Mouse (Mus musculus): ENCODE measurements at regions not wholly inside any gene's neighbourhood (a gene's known extent, or its start where the extent isn't known, plus 50 kb on each side); places are given as distances from the start of the nearest gene placed in this dataset.
A peak's percentile ranks its signal among the peaks of the same experiment; 100 is the strongest.
"Not testable (repeated sequence)": the region's sequence is repeated elsewhere in the genome, so short reads cannot be mapped to it uniquely, and the experiment has no call there.

- no peak overlapping the region for H3K4me2 ChIP-seq
- ATAC-seq (ENCODE audit: low FRiP score), result no peak
- H3K4me1 ChIP-seq, result no peaks in the 10 kb centered on the region
- no peak overlapping the region for H3K4me3 ChIP-seq (replicated peaks)
- no peak overlapping the region for H3K27ac ChIP-seq (replicated peaks)
- H3K36me3 ChIP-seq, result no peaks in the 10 kb centered on the region
- no peaks in the 10 kb centered on the region for H3K27me3 ChIP-seq (replicated peaks)
- H3K9ac ChIP-seq (replicated peaks), result no peak overlapping the region
- no peaks in the 10 kb centered on the region for H3K9me3 ChIP-seq (replicated peaks)
- 92% methylated on average over 4 of the region's 4 CpGs for WGBS
Measured at GRCm38 (mm10) chr12:45585763-45586162, 511.3 kb upstream of the Stxbp6 start.

- H3K36me3 ChIP-seq, result no peaks in the 10 kb centered on the region
- no peak overlapping the region for H3K4me2 ChIP-seq
- 34% methylated on average over 13 of the region's 13 CpGs for WGBS
- H3K9ac ChIP-seq (replicated peaks), result no peak overlapping the region
- peaks cover 27% of the 10 kb centered on the region for H3K4me1 ChIP-seq
- H3K9me3 ChIP-seq (replicated peaks), result no peaks in the 10 kb centered on the region
- peak overlapping the region; percentile 82 for H3K27ac ChIP-seq (replicated peaks)
- no peak overlapping the region for H3K4me3 ChIP-seq (replicated peaks)
- ATAC-seq (ENCODE audit: low FRiP score), result peak; percentile 57
- H3K27me3 ChIP-seq (replicated peaks), result no peaks in the 10 kb centered on the region
Measured at GRCm38 (mm10) chr12:45563325-45564030, 489.0 kb upstream of the Stxbp6 start.

GRCm38 (mm10) chr12:45562637-45563220 is 488.2 kb upstream of the Stxbp6 start:
- no peak overlapping the region for H3K4me3 ChIP-seq (replicated peaks)
- WGBS, result 21% methylated on average over 1 of the region's 1 CpGs
- no peaks in the 10 kb centered on the region for H3K9me3 ChIP-seq (replicated peaks)
- H3K4me1 ChIP-seq, result peaks cover 27% of the 10 kb centered on the region
- ATAC-seq (ENCODE audit: low FRiP score), result peak; percentile 39
- no peaks in the 10 kb centered on the region for H3K27me3 ChIP-seq (replicated peaks)
- H3K36me3 ChIP-seq, result no peaks in the 10 kb centered on the region
- H3K27ac ChIP-seq (replicated peaks), result peak overlapping the region; percentile 82
- H3K4me2 ChIP-seq, result no peak overlapping the region
- H3K9ac ChIP-seq (replicated peaks), result no peak overlapping the region

GRCm38 (mm10) chr12:45561889-45562288 is 487.4 kb upstream of the Stxbp6 start:
- no peak overlapping the region for H3K4me3 ChIP-seq (replicated peaks)
- H3K27me3 ChIP-seq (replicated peaks), result no peaks in the 10 kb centered on the region
- peaks cover 27% of the 10 kb centered on the region for H3K4me1 ChIP-seq
- H3K36me3 ChIP-seq, result no peaks in the 10 kb centered on the region
- no peaks in the 10 kb centered on the region for H3K9me3 ChIP-seq (replicated peaks)
- H3K9ac ChIP-seq (replicated peaks), result no peak overlapping the region
- ATAC-seq (ENCODE audit: low FRiP score), result peak; percentile 82
- WGBS, result 18% methylated on average over 11 of the region's 11 CpGs
- no peak overlapping the region for H3K4me2 ChIP-seq
- peak overlapping the region; percentile 82 for H3K27ac ChIP-seq (replicated peaks)

GRCm38 (mm10) chr12:45561362-45561761 is 486.9 kb upstream of the Stxbp6 start:
- Histone ChIP-seq H3K27me3 (replicated peaks) (no peaks in the 10 kb centered on the region), H3K9ac (replicated peaks) (no peak overlapping the region), H3K36me3 (no peaks in the 10 kb centered on the region), H3K4me1 (peaks cover 27% of the 10 kb centered on the region), H3K27ac (replicated peaks) (peak overlapping the region; percentile 82), H3K4me2 (no peak overlapping the region), H3K4me3 (replicated peaks) (no peak overlapping the region), H3K9me3 (replicated peaks) (no peaks in the 10 kb centered on the region)
- 48% methylated on average over 1 of the region's 1 CpGs for WGBS
- ATAC-seq (ENCODE audit: low FRiP score), result no peak; the same call in 1 of the 2 replicates

GRCm38 (mm10) chr12:45549906-45550305 is 475.4 kb upstream of the Stxbp6 start:
- not testable (repeated sequence) for H3K4me3 ChIP-seq (replicated peaks); H3K27me3 ChIP-seq (replicated peaks); H3K9ac ChIP-seq (replicated peaks); H3K4me2 ChIP-seq; ATAC-seq (ENCODE audit: low FRiP score); H3K9me3 ChIP-seq (replicated peaks); H3K4me1 ChIP-seq; H3K27ac ChIP-seq (replicated peaks); H3K36me3 ChIP-seq
- WGBS, result 85% methylated on average over 5 of the region's 5 CpGs

- Histone ChIP-seq H3K4me2 (no peak overlapping the region), H3K4me1 (no peaks in the 10 kb centered on the region), H3K27me3 (replicated peaks) (no peaks in the 10 kb centered on the region), H3K36me3 (no peaks in the 10 kb centered on the region), H3K9ac (replicated peaks) (no peak overlapping the region), H3K9me3 (replicated peaks) (no peaks in the 10 kb centered on the region), H3K27ac (replicated peaks) (no peak overlapping the region), H3K4me3 (replicated peaks) (no peak overlapping the region)
- ATAC-seq (ENCODE audit: low FRiP score), result no peak
Measured at GRCm38 (mm10) chr12:45519554-45519953, 445.0 kb upstream of the Stxbp6 start.

- H3K9me3 ChIP-seq (replicated peaks), result no peaks in the 10 kb centered on the region
- H3K27ac ChIP-seq (replicated peaks), result no peak overlapping the region
- H3K27me3 ChIP-seq (replicated peaks), result no peaks in the 10 kb centered on the region
- no peak overlapping the region for H3K4me3 ChIP-seq (replicated peaks)
- no peak overlapping the region for H3K4me2 ChIP-seq
- no peaks in the 10 kb centered on the region for H3K36me3 ChIP-seq
- ATAC-seq (ENCODE audit: low FRiP score), result no peak
- H3K4me1 ChIP-seq, result no peaks in the 10 kb centered on the region
- H3K9ac ChIP-seq (replicated peaks), result no peak overlapping the region
- WGBS, result 60% methylated on average over 3 of the region's 3 CpGs
Measured at GRCm38 (mm10) chr12:45514459-45514858, 439.9 kb upstream of the Stxbp6 start.

- 50% methylated on average over 7 of the region's 7 CpGs for WGBS
- no peak overlapping the region for H3K4me2 ChIP-seq
- no peaks in the 10 kb centered on the region for H3K36me3 ChIP-seq
- no peaks in the 10 kb centered on the region for H3K4me1 ChIP-seq
- H3K4me3 ChIP-seq (replicated peaks), result no peak overlapping the region
- no peaks in the 10 kb centered on the region for H3K27me3 ChIP-seq (replicated peaks)
- H3K27ac ChIP-seq (replicated peaks), result no peak overlapping the region
- H3K9me3 ChIP-seq (replicated peaks), result no peaks in the 10 kb centered on the region
- ATAC-seq (ENCODE audit: low FRiP score), result no peak
- no peak overlapping the region for H3K9ac ChIP-seq (replicated peaks)
Measured at GRCm38 (mm10) chr12:45507400-45507982, 433.0 kb upstream of the Stxbp6 start.

- no peak for ATAC-seq (ENCODE audit: low FRiP score)
- no peak overlapping the region; the same call in 1 of the 2 replicates for H3K4me2 ChIP-seq
- no peak overlapping the region for H3K9ac ChIP-seq (replicated peaks)
- H3K9me3 ChIP-seq (replicated peaks), result no peaks in the 10 kb centered on the region
- H3K27ac ChIP-seq (replicated peaks), result 0 out of 2 replicates have a peak overlapping the region, but pooled peaks have one; percentile 23
- 32% methylated on average over 6 of the region's 6 CpGs for WGBS
- no peaks in the 10 kb centered on the region for H3K36me3 ChIP-seq
- H3K4me3 ChIP-seq (replicated peaks), result no peak overlapping the region
- no peaks in the 10 kb centered on the region for H3K27me3 ChIP-seq (replicated peaks)
- H3K4me1 ChIP-seq, result 0 out of 2 replicates have a peak, but pooled peaks cover 4% of the 10 kb centered on the region
Measured at GRCm38 (mm10) chr12:45499834-45500233, 425.3 kb upstream of the Stxbp6 start.

GRCm38 (mm10) chr12:45498230-45498629 is 423.7 kb upstream of the Stxbp6 start:
- Histone ChIP-seq H3K36me3 (no peaks in the 10 kb centered on the region), H3K9ac (replicated peaks) (no peak overlapping the region), H3K27ac (replicated peaks) (no peak overlapping the region), H3K4me3 (replicated peaks) (no peak overlapping the region), H3K9me3 (replicated peaks) (no peaks in the 10 kb centered on the region), H3K4me1 (0 out of 2 replicates have a peak, but pooled peaks cover 4% of the 10 kb centered on the region), H3K27me3 (replicated peaks) (no peaks in the 10 kb centered on the region), H3K4me2 (no peak overlapping the region)
- no peak; the same call in 1 of the 2 replicates for ATAC-seq (ENCODE audit: low FRiP score)

GRCm38 (mm10) chr12:45489029-45489428 is 414.5 kb upstream of the Stxbp6 start:
- Histone ChIP-seq H3K9ac (replicated peaks) (no peak overlapping the region), H3K27ac (replicated peaks) (no peak overlapping the region), H3K9me3 (replicated peaks) (no peaks in the 10 kb centered on the region), H3K4me3 (replicated peaks) (no peak overlapping the region), H3K27me3 (replicated peaks) (no peaks in the 10 kb centered on the region), H3K4me1 (no peaks in the 10 kb centered on the region), H3K4me2 (no peak overlapping the region), H3K36me3 (no peaks in the 10 kb centered on the region)
- no peak for ATAC-seq (ENCODE audit: low FRiP score)
- 75% methylated on average over 1 of the region's 1 CpGs for WGBS
